Mouse (Mus musculus) spleen, postnatal 4 days (tissue): ENCODE data around the gene Ppp4r1.

Experiments used
- DNase-seq, 2 experiments: peaks; one replicate each; pipeline ENCODE4 v3.0.0; 2022; ENCODE audit warnings: low spot score in 2 of 2

The Ppp4r1 gene

GRCm38 (mm10) chr17:65853326-65853725, 71.0 kb downstream of the Ppp4r1 start:
- DNase-seq = no peak

GRCm38 (mm10) chr17:65854006-65854405, 71.6 kb downstream of the Ppp4r1 start:
- no peak for DNase-seq

DNA sequence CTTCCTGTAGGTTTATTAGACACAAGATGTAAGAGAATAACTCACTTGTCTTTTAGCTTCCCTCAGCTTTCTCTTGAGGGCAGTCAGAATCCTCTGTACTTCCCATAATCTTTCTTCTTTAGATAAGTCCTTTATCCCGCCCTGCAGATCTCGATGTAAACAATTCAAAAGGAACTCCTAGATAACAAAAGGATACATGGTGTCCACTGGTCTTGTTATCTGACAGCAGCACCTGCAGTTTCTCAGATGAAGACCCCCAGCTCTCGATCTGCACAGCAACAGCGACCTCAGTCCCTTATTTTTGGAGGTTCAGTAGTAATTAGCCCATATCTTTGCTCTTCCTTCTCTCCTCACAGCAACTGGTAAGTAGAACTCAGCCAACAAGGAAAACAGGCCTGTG, 75.2 kb downstream of the Ppp4r1 start:
- DNase-seq = no peak

DNA sequence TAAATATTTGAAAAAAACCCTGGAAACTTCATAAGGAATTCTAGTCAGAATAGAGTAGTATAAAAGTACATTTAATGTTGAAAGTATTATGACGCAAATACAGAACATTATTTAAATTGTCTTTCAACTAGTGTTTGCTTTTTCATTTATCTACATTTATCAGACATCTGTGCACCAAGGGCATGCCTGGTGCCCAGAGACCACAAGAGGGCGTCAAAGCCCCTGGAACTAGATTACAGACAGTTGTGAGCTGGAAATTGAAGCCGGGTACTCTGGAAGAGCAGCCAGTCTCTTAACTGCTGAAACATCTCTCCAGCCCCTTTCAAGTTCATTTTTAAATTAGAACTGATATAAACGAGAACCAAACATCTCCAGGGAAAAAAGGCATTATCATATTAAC, 80.2 kb downstream of the Ppp4r1 start:
- DNase-seq = no peak

DNA sequence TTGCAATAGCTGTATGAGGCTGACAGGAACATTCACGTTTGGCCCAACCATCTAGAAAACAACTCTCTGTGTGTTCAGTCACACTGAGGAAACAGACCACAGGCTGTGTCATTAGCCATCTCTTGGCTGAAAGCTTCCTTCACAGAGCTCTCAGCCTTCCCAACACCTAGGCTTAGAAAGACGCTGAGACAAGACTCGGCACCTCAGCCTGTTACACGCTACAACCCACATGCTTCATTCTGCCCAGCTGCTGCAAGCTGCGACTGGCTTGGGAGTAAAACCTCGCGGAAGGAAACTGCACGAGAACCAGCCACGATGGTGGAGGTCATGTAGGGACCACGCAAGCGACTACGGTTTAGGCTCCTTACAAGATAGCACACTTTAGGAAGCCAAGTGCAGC, 81.5 kb downstream of the Ppp4r1 start:
- DNase-seq = no peak

DNA sequence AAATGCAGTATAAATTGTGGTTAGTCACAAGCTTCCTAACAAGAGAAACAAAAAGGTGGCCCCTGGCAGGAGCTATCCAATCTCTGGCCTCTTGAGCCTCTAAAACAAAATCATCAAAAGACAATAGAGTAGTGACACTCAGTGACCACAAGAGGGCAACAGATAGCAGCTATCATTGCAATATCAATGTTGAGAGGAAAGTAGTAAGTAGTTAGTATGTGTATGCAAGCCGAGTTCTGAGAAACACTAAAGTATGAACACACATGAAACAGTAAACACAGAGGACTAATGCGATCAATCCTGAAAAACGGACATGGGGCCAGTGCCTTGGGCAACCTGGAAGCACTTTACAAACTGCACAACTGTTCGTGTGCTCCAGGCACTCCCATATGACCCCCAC, 82.4 kb downstream of the Ppp4r1 start:
- no peak for DNase-seq

- no peak for DNase-seq
These were observed 82.9 kb downstream of the Ppp4r1 start for GRCm38 (mm10) chr17:65865265-65865664.

DNA sequence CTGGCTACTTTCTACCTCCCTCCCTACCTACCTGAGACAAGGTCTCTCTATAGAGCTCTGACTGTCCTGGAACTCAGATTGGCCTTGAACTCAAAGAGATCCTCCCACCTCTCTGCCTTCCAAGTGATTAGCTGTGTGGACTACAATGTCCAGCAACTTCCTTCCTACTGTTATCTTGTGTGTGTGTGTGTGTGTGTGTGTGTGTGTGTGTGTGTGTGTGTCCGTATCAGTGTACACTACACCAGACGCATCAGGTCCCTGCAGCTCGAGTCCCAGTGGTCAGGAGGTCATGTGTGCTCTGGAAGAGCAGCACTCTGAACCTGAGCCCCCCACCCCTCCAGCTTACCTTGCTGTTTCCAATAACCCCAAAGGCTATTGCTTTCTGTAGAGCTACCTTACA, 83.8 kb downstream of the Ppp4r1 start:
- no peak for DNase-seq

- no peak for DNase-seq
These were observed 85.6 kb downstream of the Ppp4r1 start for GRCm38 (mm10) chr17:65867996-65868395.

DNA sequence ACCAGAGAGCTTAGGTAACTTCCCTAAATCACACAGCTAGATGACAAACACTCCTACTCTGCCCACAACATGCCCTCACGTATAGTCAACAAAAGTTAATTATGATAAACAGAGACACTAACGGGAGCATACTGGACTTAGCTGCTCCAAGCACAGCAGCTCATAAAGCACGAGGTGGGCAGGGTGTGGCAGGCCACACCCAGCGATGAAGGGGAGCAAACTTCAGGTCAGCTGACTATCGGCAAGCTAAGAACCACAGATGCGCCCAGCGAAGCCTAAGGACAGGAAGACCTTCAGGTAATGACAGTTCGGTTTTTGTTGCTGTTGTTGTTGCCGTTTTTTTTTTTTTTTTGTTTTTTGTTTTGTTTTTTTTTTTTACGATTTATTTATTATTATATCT, 87.3 kb downstream of the Ppp4r1 start:
- DNase-seq = no peak

DNA sequence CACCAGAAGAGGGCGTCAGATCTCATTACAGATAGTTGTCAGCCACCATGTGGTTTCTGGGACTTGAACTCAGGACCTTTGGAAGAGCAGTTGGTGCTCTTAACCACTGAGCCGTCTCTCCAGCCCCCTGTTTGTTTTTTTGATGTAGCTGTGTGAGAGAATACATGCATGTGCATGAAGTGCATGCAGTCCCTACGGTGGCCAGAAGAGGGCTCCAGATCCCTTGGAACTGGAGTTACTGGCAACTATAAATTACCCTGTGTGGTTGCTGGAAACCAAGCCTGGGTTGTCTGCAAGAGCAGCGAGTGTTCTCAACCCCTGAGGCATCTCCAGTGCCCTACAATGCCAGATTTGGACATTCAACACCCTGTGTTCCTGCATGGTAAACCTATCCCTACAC, 87.8 kb downstream of the Ppp4r1 start:
- peak; percentile 85 to 95 for DNase-seq

GRCm38 (mm10) chr17:65871641-65872041, 89.3 kb downstream of the Ppp4r1 start:
- no peak for DNase-seq

GRCm38 (mm10) chr17:65872051-65872450, 89.7 kb downstream of the Ppp4r1 start:
- DNase-seq = no peak

GRCm38 (mm10) chr17:65872652-65873051, 90.3 kb downstream of the Ppp4r1 start:
- peak; percentile 70 to 87 for DNase-seq

DNA sequence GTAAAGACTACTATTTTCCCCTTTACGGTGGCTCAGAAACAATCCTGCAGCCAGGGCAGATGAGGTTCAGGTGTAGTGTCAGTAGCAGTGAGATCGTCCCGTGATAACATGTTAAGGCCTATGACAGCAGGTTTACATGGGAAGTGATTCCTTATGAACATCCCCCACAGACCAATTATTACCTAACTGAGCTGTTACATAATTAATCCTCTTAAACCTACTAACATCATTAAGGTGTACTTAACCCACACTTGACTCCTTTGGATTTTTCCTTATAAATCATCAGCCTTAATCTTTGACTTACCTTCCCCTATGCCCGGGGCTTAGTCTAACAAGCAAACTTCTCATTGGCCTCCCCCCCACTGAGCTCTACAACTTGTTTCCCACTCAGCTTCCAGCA, 90.8 kb downstream of the Ppp4r1 start:
- DNase-seq = no peak

- no peak for DNase-seq
These were observed 91.5 kb downstream of the Ppp4r1 start for GRCm38 (mm10) chr17:65873834-65874233.

DNA sequence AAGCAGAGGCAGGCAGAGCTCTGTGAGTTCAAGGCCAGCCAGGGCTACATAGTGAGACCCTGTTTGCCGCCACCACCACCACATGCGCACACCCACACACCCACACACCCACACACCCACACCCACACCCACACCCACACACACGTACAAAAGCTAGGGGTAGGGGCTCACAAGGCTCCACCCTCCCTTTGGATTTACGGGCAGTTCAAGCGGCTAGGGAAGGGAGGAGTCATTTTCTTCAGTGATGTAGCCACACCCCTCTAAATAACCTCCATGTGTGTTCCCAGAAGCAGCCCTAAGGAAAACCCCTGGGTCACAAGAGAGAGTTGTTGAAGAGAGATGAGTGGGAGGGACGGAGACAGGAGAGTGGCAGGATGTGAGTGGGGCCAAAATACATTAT, 94.7 kb downstream of the Ppp4r1 start:
- no peak for DNase-seq

GRCm38 (mm10) chr17:65884061-65884669, 101.8 kb downstream of the Ppp4r1 start:
- DNase-seq = peak in 1 of 2 experiments; percentile 53

DNA sequence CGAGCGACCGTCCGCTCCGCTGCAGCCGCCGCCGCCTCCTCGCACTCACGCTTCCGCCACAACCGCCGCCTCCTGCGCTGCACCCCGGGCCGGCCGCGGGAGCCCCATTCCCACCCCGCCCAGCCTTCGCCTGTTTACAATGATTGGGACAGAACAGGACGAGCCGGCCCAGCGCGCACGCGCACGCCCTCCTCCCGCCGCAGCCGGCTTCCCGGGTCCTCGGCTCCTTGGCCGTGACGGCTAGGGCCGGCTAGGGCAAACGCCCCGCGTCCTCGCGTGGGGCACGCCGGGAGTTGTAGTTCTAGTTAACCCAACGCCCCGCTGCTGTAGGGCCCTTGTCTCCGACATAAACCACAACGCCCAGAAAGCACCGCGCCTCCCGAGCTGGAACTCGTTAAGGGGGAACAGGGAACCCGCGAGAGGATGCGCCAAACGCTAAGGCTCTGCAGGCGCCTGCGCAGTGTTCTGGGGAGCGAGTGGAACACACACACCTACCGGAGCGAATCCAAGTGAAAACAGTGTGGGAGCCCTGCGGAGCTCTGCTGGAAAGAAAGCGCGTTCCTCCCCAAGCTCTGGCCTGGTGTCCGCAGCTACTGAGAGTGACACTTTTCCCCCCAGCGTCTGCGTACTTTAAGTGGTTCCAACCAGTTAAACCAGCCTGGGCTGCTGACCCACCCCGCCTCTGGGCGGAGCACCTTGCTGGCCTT, 102.5 kb downstream of the Ppp4r1 start:
- peak; percentile 99 for DNase-seq

DNA sequence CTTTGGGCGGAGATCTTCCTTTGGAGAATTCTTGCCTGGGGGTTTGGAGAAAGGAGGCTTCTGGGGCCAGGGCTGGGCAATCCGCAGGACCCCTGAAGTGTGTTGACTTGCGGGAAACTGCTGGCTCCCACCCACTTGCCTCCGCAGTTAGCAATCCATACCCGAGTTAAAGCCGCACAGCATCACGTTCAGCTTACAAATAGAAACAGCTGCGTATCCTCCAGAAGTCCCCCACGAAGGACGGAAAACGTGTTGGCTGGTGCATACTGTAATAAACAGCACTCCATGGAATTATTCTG, 103.0 kb downstream of the Ppp4r1 start:
- no peak for DNase-seq

DNA sequence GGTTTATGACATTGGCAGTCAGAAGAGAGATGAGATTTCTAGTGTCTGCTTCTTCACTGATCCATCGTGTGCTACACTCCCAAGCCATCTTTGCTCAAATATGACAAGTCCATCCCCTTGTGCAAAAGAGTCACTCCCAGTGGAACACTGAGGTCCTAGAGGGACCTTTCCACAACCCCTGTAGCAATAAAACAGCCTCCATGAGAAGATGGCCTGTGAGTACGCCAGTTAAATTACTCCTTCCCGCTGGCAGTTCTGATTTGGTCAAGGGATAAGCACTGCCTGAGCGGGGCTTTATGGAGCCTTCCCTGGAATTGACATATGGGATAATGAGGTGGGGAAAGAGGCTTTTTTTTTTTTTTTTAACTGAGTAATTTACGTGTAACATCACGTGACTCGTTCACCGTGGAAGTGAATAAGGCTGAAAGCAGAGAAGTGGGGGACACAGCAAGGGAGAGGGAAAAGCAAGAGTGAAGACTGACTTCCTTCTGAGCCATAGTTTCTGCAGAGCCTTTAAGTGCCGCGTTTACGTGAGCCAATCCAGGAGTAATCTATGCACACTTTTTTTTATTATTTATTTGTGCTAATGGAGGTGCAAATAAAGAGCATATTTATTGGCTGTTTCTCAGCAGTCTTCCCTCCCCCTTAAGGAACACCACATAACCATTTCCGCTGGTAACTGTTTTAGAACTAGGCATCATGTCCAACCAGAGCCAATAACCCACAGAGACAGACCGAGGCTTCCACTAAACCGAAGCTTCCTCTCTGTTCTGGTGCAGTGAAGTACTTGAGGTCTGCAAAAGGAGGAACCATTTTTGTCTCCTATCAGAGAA, 103.5 kb downstream of the Ppp4r1 start, which contains the start of gene Ralbp1:
Gene Ralbp1 (minus strand): TSS at position 102 of the 833 bp plus-strand sequence.
- no peak for DNase-seq

GRCm38 (mm10) chr17:65886571-65886970, 104.2 kb downstream of the Ppp4r1 start:
- DNase-seq = no peak

- no peak for DNase-seq
These were observed 107.1 kb downstream of the Ppp4r1 start for GRCm38 (mm10) chr17:65889476-65889875.
